Mouse (Mus musculus) left cerebral cortex, adult 2 months (tissue): ENCODE results near the gene Sec13. TPM values are rescaled to one million over a fixed set of nuclear protein-coding genes. Genes with fewer than 3 reads are reported as not detected.

ENCODE experiments used
- DNase-seq, 2 experiments: peaks; one replicate each; pipeline ENCODE4 v3.0.0; 2021 to 2022; ENCODE audit warnings: low spot score in 2 of 2, mixed read lengths in 1 of 2; ENCODE audit errors: extremely low spot score in 1 of 2
- H3K27ac ChIP-seq: fragments of 200-600 bp; 2 replicates; pipeline ENCODE4 v1.8.1; 2022
- H3K4me3 ChIP-seq: fragments of 200-600 bp; 2 replicates; pipeline ENCODE4 v1.8.1; 2022
- CTCF ChIP-seq: fragments of 200-600 bp; IDR thresholded peaks from 2 replicates; pipeline ENCODE4 v1.8.1; 2022; ENCODE audit warnings: antibody characterized with exemption, mild to moderate bottlenecking, moderate library complexity
- intact Hi-C: fragments of 180-260 bp; cut with DNase I; formaldehyde crosslinking; loops from one replicate; pipeline ENCODE4 v1.15.1; 2025
- microRNA-seq, 2 experiments: library from miRNA; unstranded; fragments of <30 nt; microRNA quantifications; one replicate each; pipeline ENCODE4 v1.2.0; 2021
- total RNA-seq, 2 experiments: library from RNA; stranded (reverse); gene quantifications; 2 replicates each; pipeline ENCODE4 v1.2.3; 2021

Sec13 gene
- total RNA-seq, 2 experiments from 2014 or later = 67.5 to 67.8 TPM

DNA sequence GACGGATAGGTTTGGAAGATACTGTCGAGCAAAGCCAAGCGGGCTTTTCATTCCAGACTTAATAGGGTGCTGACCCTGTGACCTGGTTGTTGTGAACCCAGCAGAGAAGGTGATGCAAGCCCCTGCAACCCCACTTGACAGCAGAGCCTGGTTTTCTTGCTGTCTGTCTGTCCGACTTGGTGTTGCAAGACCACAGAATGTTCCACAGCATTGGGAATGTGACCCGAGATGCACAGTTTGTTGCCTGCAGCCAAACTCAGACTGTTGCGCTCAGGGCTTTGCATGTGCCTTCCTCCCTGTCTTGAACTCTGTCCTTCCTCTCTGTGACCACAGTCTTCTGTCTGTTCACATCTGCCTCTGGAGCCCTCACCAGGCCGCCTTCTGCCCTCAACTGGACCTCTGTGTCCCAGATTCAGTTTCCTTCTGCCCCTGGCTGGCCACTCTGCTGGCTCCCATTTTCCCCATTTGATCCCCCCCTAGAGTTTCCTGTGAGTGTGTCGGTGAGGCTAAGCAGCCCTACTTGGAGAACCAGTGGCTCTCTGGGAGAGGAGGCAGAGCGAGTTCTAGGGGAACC lies 60.5 kb downstream of the Sec13 start:
- H3K4me3 ChIP-seq = no peak overlapping the region
- intact Hi-C loops = loop anchor here (5.0 kb wide), 1 partner anchor 148 kb away; the partner anchor contains the start of genes Emc3 and Fancd2
- no peak for TF ChIP-seq CTCF
- H3K27ac ChIP-seq = no peak overlapping the region
- DNase-seq = no peak

DNA sequence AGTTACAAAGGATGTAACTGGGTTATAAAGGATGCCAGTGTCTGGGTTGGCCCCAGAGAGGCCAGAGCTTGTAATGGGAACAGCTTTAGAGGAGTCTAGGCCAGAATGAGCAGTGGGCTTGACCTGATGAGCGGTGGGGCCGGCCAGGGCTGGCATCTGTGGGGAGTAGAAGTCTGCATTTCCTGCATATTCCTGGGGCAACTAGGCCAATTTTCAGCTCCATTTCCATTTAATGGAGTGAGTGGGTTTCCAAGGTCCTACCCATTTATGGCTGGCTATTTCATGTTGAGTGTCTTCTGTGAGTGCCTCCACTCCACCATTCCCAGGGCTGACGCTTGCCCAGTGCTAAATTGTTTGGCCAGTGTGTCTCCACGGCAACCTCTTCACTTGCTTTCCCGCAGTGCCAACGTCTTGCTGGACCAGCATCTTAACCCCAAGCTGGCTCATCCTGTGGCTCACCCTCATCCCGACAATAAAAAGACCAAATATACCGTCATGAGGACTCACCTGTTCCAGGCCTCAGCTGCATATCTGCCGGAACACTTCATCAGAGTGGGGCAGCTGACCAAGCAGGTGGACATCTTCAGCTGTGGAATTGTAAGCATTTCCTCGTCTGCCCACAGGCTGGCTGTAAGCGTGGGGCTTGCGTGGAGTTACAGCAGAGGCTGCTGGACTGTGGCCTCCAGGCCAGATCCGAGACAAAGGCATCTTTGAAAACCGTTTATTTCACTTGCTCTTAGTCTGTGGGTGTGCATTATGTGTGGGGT lies 62.1 kb downstream of the Sec13 start:
- intact Hi-C loops = no loop called here
- no peak overlapping the region for H3K27ac ChIP-seq
- no peak for DNase-seq
- no peak for TF ChIP-seq CTCF
- H3K4me3 ChIP-seq = no peak overlapping the region

Small RNAs within 50 kb of the gene (microRNA-seq; reads per million reads assigned to microRNA genes)
- gene Mir7042 = 0 to 0.24 reads per million in 2 experiments

Other genes with a start within 250 kb of the Sec13 start
- gene Prrt3, start 238.8 kb downstream of the Sec13 start, total RNA-seq = 10 to 100 TPM; 54.9 to 61.1 TPM
- 10 to 100 TPM; 76.5 to 77.5 TPM for gene Emc3, start 209.1 kb downstream of the Sec13 start, total RNA-seq
- 1 to 10 TPM; 2.1 to 2.2 TPM for gene Fancd2, start 209.1 kb downstream of the Sec13 start, total RNA-seq
- gene Fancd2os, start 140.0 kb downstream of the Sec13 start, total RNA-seq = not detected
- gene Brk1, start 136.0 kb downstream of the Sec13 start, total RNA-seq = 100 to 1,000 TPM; 221 to 228 TPM
- 10 to 100 TPM; 41.5 to 43.0 TPM for gene Vhl, start 116.8 kb downstream of the Sec13 start, total RNA-seq
- 10 to 100 TPM; 21.6 to 25.6 TPM for gene Irak2, start 102.3 kb downstream of the Sec13 start, total RNA-seq
- gene Tatdn2, start 43.7 kb downstream of the Sec13 start, total RNA-seq = 10 to 100 TPM; 71.4 to 72.8 TPM
- under 1 TPM in 1 of 2 experiments, not detected in 1; 0.98 TPM for gene Ghrl, start 20.9 kb downstream of the Sec13 start, total RNA-seq